Mouse (Mus musculus) brain, embryonic 14.5 days (tissue): ENCODE results near the gene Cdk5r1. TPM values are rescaled to one million over a fixed set of nuclear protein-coding genes. Genes with fewer than 3 reads are reported as not detected.
A peak's percentile ranks its signal among the peaks of the same experiment; 100 is the strongest.

Experiments
- DNase-seq: peaks from one replicate; pipeline ENCODE4 v3.0.0-alpha.2; 2011; ENCODE audit warnings: low read depth
- CTCF ChIP-seq: fragments of 200-500 bp; IDR thresholded peaks from 2 replicates; pipeline ENCODE4 v1.5.1; 2012; ENCODE audit warnings: inconsistent platforms, mild to moderate bottlenecking, moderate library complexity, borderline replicate concordance; ENCODE audit not compliant: insufficient read depth, insufficient read length; ENCODE audit errors: extremely low read depth
- POLR2A ChIP-seq: fragments of 200-500 bp; IDR thresholded peaks from 2 replicates; pipeline ENCODE4 v1.6.1; 2012; ENCODE audit warnings: mild to moderate bottlenecking, inconsistent platforms, borderline replicate concordance; ENCODE audit not compliant: poor library complexity, insufficient read depth, insufficient read length, severe bottlenecking; ENCODE audit errors: extremely low read depth
- polyA plus RNA-seq: library from polyadenylated mRNA; depleted of rRNA; stranded (reverse); fragments of >200 nt; gene quantifications from 2 replicates; pipeline ENCODE4 v1.2.3, GENCODE M21; 2012

Cdk5r1 gene
- polyA plus RNA-seq, 1 experiment: 349 TPM

DNA sequence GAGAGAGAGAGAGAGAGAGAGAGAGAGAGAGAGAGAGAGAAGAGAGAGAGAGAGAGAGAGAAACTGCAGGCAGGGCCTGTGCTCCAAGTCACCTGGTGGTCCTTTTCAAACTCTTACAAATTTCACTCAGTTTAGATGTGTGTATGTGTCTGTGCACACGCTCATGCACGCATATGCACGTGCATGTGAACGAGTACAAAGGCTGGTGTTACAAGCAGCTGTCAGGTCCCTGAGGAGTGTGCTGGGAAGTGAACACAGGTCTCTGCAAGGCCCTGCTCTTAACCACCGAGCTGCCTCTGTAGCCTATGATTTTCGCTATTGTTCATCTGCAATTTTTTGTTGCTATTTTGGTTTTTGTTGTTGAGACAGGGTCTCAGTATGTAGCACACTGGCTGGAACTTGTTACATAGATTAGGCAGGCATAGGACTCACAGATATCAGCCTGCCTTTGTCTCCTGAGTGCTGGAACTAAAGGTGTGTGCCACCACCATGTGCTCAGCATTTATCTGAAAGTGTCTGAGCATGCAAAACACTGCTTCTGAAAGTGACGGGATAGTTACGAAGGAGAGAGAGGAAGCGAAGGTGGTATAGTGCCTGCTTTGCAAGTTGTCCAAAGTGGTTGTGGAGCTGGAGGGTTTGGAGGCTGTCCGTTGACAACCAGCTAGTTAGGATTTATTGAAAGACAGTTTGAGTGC, 20.5 kb downstream of the Cdk5r1 start:
- no peak for TF ChIP-seq POLR2A
- no peak for TF ChIP-seq CTCF
- DNase-seq: no peak

DNA sequence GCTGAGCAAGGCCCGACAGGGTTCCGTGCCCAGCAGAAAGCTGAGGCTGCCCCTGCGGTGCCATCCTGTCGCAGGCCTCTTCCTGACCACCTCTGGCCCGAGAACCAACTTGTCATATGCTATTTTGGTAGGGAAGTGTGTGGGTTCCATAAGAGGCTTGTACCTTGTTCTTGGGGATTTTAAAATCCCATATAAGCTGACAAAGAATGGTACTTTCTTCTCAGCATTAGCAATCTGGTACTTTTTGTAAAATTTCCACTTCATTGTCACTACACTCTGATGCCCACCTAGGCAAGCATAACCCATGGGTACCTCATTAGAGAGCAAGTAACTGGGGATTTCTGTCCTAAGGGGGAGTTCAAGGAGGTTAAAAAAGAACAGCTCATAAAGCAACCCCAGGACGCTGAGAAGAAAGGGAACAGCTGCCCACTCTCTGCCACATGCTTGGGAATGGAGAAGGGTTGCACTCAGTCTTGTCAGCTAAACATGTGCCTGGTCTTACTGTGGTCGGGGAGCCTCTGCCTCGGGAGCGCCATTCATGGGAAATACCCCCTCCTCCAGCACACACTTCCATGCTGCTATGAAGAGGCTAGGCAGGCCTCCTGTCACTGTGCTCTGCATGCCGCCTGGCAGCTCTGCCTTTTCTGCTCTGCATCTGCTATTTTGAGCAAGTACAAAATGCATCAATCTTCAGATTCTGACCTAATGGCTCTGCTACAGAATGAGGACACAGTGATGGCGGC, 21.7 kb downstream of the Cdk5r1 start:
- DNase-seq: peak; percentile 81
- TF ChIP-seq POLR2A: no peak
- TF ChIP-seq CTCF: no peak

DNA sequence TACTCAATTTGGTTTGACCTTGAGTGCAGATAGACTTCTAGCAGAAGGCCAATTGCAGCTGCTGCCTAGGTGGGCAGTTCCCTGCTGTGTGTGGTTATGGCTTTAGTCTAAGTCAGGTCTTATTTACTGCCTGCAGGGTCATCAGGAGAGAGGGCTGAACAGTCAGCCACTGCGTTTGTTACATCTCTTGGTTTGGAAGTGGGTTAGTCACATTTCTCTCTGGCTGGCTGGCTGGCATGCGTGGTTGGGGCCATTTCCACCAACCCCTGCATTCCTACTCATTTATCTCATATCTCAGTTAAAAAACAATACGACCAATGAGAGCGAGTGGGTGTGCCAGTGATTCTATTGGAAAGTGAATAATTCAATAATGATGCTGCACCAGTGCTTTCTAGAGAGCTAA, 22.7 kb downstream of the Cdk5r1 start:
- DNase-seq: no peak
- TF ChIP-seq POLR2A (no peak), CTCF (no peak)

DNA sequence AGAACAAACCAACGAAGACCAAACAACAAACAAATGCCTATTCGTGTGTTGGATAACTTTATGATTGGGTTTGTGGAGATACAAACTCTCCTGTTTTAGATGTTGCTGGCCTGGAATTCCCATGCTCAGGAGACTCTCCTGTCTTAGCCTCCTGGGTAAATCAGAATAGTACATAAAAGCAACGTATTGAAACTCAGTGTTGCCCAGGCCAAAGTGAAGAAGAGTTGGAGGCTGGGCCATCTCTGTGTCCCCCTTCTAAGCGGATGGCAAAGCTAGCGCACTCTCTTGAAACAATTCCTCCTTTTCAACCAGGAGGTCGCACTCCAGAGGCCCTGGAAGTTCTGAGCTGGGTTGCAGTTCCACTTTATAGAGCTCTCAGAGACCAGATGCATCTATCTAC, 26.5 kb downstream of the Cdk5r1 start:
- peak; percentile 58 for DNase-seq
- TF ChIP-seq CTCF (no peak), POLR2A (no peak)

DNA sequence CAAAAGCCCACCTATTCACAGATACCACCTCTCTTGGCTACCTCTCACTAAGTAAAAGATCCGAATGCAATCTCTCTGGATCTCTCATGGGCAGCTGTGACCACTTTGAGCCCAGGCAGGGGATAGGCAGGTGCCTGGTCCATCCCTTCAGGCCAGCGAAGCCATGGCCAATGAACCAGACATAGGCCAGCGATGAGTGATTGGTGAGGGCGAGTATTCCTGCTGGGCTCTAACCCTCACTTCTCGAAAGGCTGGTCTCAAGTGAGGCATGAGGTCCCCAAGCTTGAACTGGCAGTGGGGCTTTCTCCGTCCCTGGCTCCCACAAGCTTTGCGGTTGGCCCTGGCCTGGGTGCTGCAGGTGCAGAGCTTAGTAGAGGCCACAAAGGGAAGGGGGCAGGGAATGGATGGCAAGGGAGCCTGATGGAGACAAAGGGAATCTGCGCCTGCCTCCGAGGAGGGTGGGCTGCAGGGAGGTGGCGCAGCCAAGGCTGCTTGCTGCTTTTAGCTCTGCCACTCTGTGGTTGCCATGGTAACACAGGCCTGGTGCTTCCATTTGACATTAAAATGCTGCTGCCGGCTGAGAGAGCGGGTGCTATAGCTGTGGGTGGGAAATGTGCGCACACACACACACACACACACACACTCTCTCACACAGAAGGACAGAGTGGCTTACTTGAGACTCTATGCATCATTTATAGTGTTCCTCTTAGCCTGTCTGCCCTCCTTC, 27.1 kb downstream of the Cdk5r1 start:
- TF ChIP-seq CTCF (peak; percentile 4; the same call in 1 of the 2 replicates), POLR2A (no peak)
- peak; percentile 100 for DNase-seq

DNA sequence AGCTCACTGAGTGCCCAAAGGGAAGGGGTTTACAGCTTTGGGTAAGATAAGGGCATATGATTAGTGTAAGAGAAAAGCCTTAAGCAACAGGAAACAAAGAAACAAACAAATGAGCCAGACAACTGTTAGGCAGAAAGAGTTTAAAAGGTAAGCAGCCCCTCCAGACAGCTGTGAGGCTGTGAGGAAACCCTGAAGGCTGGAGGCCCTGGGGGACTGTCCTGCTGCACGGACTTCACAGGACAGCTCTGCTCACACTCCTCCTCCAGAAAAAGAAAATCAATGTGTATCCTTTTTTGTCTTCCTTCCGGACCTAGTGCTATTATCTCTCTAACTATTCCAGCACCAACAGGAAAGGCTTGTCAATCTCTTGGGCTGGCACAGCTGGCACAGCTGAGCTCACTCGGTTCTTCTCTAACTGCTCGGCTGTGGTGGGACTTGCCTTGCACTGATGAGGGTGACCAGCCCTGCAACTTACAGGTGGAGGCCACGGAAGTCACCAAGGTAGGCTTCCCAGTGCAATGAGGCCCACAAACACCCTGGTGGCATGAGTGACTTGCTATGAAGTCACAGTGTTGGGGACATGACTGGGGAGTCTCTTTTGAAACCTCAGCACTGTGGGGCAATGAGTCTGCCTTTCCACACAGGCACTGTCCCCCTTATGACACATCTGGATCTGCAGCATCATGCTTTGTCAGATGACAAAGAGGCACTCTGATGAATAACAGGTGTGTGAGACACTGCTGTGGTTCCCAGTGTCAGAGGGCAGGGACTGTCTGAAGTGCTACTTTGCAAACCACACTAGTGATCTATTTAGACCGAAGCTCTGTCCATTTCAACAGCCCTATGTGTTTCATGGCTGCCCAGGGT, 27.9 kb downstream of the Cdk5r1 start:
- no peak for TF ChIP-seq CTCF
- no peak for TF ChIP-seq POLR2A
- DNase-seq: no peak

DNA sequence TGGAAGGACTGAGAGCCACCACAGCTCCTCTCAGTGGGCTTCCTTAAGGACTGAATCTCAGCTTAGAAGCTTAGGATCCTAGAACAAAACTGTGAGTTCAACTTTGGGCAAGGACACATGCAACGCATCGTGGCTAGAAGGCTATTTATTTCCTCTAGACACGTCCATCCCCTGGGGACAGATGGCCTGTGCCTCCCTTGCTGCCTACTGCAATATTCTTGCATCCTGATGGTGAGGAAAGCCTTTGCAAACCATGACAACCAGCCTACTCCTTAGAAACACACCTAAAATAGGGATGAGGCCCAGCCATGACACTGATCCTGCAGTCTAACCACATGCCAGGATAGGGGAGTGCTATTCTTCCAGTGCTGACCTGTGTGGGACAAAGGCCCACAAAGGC, 28.8 kb downstream of the Cdk5r1 start:
- TF ChIP-seq POLR2A (no peak), CTCF (no peak)
- no peak for DNase-seq

DNA sequence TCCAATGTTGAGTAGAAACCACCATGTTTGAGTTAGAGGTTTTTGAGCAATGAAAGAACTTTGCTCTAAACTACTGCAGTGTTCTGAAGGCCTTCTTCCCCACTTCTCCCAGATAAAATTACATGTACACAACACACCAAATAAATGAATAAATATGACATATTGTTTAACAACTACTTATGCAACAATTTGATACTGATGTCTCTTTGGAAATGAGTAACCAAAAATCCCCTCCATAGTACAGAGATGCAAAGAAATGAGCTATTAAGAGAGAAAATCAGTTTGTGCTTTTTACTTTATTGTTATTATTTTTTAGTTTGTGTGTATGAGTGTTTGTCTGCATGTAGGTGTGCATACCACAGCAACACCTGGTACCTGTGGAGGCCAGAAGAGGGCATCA, 29.7 kb downstream of the Cdk5r1 start:
- TF ChIP-seq POLR2A (no peak), CTCF (no peak)
- DNase-seq: no peak

DNA sequence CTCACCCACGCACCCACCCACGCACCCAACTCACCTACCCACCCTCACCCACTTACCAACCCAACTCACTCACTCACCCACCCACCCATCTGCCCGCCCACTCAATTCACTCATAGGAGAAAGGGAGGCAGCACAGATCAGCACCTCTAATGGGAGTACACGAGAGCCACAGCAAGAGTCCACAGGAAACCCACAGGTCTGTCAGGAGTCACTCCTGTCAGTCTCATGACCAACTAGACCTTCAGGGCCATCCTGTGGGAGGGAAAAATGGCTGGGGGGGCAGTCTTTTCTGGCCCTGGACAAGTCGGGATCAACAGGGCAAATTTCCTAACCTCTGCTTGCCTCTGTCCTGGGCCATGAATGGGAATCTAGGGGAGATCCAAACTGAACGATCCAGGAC, 31.0 kb downstream of the Cdk5r1 start:
- TF ChIP-seq POLR2A (no peak), CTCF (no peak)
- DNase-seq: no peak

DNA sequence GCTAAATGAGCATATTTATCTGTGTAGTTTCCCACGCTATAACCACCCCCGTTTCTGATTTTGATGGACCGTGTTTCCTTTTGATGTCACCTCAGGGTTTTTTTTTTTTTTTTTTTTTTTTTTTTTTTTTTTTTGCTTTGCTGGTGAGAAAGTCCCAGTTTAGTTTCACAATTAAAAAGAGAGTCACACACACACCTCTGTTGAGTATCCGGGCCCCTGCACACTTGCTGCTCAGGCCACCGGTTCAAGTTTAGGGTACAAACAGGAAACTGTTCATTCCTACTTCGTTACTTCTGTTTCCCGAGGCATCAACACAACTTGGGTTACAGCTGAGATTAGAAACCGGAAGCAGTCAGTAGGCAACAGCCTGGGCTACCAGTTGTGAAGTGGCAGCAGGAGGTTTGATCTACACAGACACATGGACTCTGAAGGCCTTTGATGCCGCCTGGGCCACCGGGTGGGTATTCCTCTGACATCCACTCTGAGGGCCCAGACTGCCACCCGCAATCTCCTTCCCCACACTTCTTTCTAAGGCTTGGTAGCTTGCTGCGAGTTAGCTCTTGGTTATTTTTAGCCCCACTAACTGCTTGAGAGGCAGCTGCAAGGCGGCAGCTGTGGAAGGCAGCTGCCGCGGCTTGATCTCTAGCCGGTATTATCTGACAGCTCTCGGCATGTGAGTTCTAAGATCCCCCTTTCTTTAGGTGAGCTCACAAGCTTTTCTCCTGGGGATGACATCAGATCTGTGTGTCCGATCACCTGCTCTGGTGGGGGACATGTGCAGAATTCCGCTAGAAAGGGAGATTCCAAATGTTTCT, 31.7 kb downstream of the Cdk5r1 start:
- peak; percentile 83 for DNase-seq
- TF ChIP-seq POLR2A: no peak
- TF ChIP-seq CTCF: no peak
